ENCODE assay signal across 15 mouse cellular contexts in genomic region chr2:145949475-145950068, GRCm38 (mm10). TPM values are rescaled to one million over a fixed set of nuclear protein-coding genes. Genes with fewer than 3 reads are reported as not detected.
DNase-seq lines count a peak whose midpoint lies in the region; ATAC-seq lines count a peak whose summit lies in the region.
"Had no signal": no experiment of that assay in that cellular context is flagged by ENCODE, and none has a peak within 500 bp of the region (broad histone marks: within the 10 kb centered on the region; RNA-seq: fewer than 3 reads in every experiment).

No protein-coding gene starts in this region.

- no peaks in the 10 kb centered on the region for H3K36me3 ChIP-seq in forebrain, embryonic 12.5 days (replicated peaks)
- H3K36me3 ChIP-seq in hindbrain, embryonic 10.5 days, result no peaks in the 10 kb centered on the region
- H3K36me3 ChIP-seq in midbrain, embryonic 11.5 days (ENCODE audit: control insufficient read depth, insufficient read depth, low read length), result no peaks in the 10 kb centered on the region
- H3K36me3 ChIP-seq in neural tube, embryonic 15.5 days, result no peaks in the 10 kb centered on the region
- no peaks in the 10 kb centered on the region for H3K36me3 ChIP-seq in liver, embryonic 11.5 days (ENCODE audit: control insufficient read depth, insufficient read depth, low read length)
- H3K36me3 ChIP-seq: limb, embryonic 13.5 days had no signal

- DNase-seq in hindbrain, embryonic 10.5 days (ENCODE audit: low spot score), result peak; percentile 26
- DNase-seq in midbrain, embryonic 11.5 days (ENCODE audit: low spot score, missing footprints), result peak; percentile 88
- no peak for DNase-seq in right cerebral cortex, postnatal 14 days
- no peak for DNase-seq in liver, embryonic 11.5 days (ENCODE audit: low spot score)
- DNase-seq: cerebellum, adult 11-12 months; heart, postnatal 14 days; kidney, postnatal 25 days; lung, adult 18-20 months; right cerebral cortex, postnatal 25 days had no signal

- peaks cover 22% of the 10 kb centered on the region for H3K4me1 ChIP-seq in forebrain, embryonic 12.5 days
- H3K4me1 ChIP-seq in hindbrain, embryonic 10.5 days (replicated peaks), result peaks cover 26% of the 10 kb centered on the region
- peaks cover 21% of the 10 kb centered on the region for H3K4me1 ChIP-seq in midbrain, embryonic 11.5 days (ENCODE audit: control insufficient read depth, insufficient read depth, low read length)
- peaks cover 19% of the 10 kb centered on the region; the same call in 1 of the 2 replicates for H3K4me1 ChIP-seq in neural tube, embryonic 15.5 days
- no peaks in the 10 kb centered on the region for H3K4me1 ChIP-seq in liver, embryonic 11.5 days (replicated peaks; ENCODE audit: control insufficient read depth, insufficient read depth, low read length)

- H3K9ac ChIP-seq in forebrain, embryonic 12.5 days, result no peak overlapping the region
- H3K9ac ChIP-seq in midbrain, embryonic 11.5 days (ENCODE audit: low read length), result 0 out of 2 replicates have a peak overlapping the region, but pooled peaks have one; percentile 25
- no peak overlapping the region for H3K9ac ChIP-seq in neural tube, embryonic 15.5 days (replicated peaks)
- no peak overlapping the region for H3K9ac ChIP-seq in liver, embryonic 11.5 days (ENCODE audit: low read depth, low read length)
- H3K9ac ChIP-seq: limb, embryonic 13.5 days had no signal

- no peaks in the 10 kb centered on the region for H3K9me3 ChIP-seq in forebrain, embryonic 12.5 days
- H3K9me3 ChIP-seq in hindbrain, embryonic 10.5 days, result no peaks in the 10 kb centered on the region
- no peaks in the 10 kb centered on the region for H3K9me3 ChIP-seq in midbrain, embryonic 11.5 days (ENCODE audit: control insufficient read depth, low read length)
- no peaks in the 10 kb centered on the region for H3K9me3 ChIP-seq in neural tube, embryonic 15.5 days (replicated peaks)
- H3K9me3 ChIP-seq in liver, embryonic 11.5 days (ENCODE audit: control insufficient read depth, low read length), result no peaks in the 10 kb centered on the region
- H3K9me3 ChIP-seq: limb, embryonic 13.5 days had no signal

- peaks cover 23% of the 10 kb centered on the region for H3K27me3 ChIP-seq in forebrain, embryonic 12.5 days
- no peaks in the 10 kb centered on the region for H3K27me3 ChIP-seq in hindbrain, embryonic 10.5 days (ENCODE audit: insufficient read depth, poor library complexity, severe bottlenecking)
- H3K27me3 ChIP-seq in midbrain, embryonic 11.5 days (ENCODE audit: control insufficient read depth, insufficient read depth, low read length), result no peaks in the 10 kb centered on the region
- H3K27me3 ChIP-seq in neural tube, embryonic 15.5 days (replicated peaks), result no peaks in the 10 kb centered on the region
- H3K27me3 ChIP-seq in liver, embryonic 11.5 days (replicated peaks; ENCODE audit: control insufficient read depth, insufficient read depth, low read length), result no peaks in the 10 kb centered on the region
- H3K27me3 ChIP-seq: CH12.LX had no signal

- no peak overlapping the region for H3K4me3 ChIP-seq in forebrain, embryonic 12.5 days (replicated peaks)
- no peak overlapping the region for H3K4me3 ChIP-seq in hindbrain, embryonic 10.5 days
- no peak overlapping the region for H3K4me3 ChIP-seq in midbrain, embryonic 11.5 days (ENCODE audit: low read depth, low read length)
- H3K4me3 ChIP-seq in neural tube, embryonic 15.5 days (replicated peaks), result no peak overlapping the region
- H3K4me3 ChIP-seq in liver, embryonic 11.5 days (ENCODE audit: low read depth, low read length), result no peak overlapping the region
- H3K4me3 ChIP-seq: limb, embryonic 13.5 days had no signal

- H3K4me2 ChIP-seq in forebrain, embryonic 12.5 days, result no peak overlapping the region; the same call in 1 of the 2 replicates
- no peak overlapping the region for H3K4me2 ChIP-seq in midbrain, embryonic 11.5 days
- H3K4me2 ChIP-seq in neural tube, embryonic 15.5 days, result peak overlapping the region; percentile 17; the same call in 1 of the 2 replicates
- H3K4me2 ChIP-seq in liver, embryonic 11.5 days, result no peak overlapping the region
- H3K4me2 ChIP-seq: limb, embryonic 13.5 days had no signal

- peak overlapping the region; percentile 36; the same call in 1 of the 2 replicates for H3K27ac ChIP-seq in forebrain, embryonic 12.5 days
- H3K27ac ChIP-seq in hindbrain, embryonic 10.5 days, result peak overlapping the region; percentile 78
- no peak overlapping the region for H3K27ac ChIP-seq in midbrain, embryonic 11.5 days (ENCODE audit: low read depth, low read length)
- peak overlapping the region; percentile 48; the same call in 1 of the 2 replicates for H3K27ac ChIP-seq in neural tube, embryonic 15.5 days (replicated peaks)
- no peak overlapping the region for H3K27ac ChIP-seq in liver, embryonic 11.5 days (ENCODE audit: low read depth, low read length)
- H3K27ac ChIP-seq: limb, embryonic 13.5 days had no signal

- ATAC-seq in forebrain, embryonic 12.5 days (ENCODE audit: low FRiP score), result no peak
- ATAC-seq in midbrain, embryonic 11.5 days (ENCODE audit: low FRiP score), result peak; percentile 31; the same call in 1 of the 2 replicates
- ATAC-seq in neural tube, embryonic 15.5 days (ENCODE audit: low FRiP score), result peak; percentile 43; the same call in 1 of the 2 replicates
- no peak for ATAC-seq in cerebellum, adult (ENCODE audit: insufficient number of reproducible peaks, low FRiP score, low TSS enrichment)
- ATAC-seq in liver, embryonic 11.5 days (replicated peaks; ENCODE audit: low FRiP score), result no peak
- ATAC-seq: intestine, postnatal 0 days had no signal

- 24% methylated on average over 11 of the region's 11 CpGs for WGBS in forebrain, embryonic 12.5 days
- 38% methylated on average over 11 of the region's 11 CpGs for WGBS in hindbrain, embryonic 10.5 days
- WGBS in midbrain, embryonic 11.5 days, result 43% methylated on average over 11 of the region's 11 CpGs
- WGBS in neural tube, embryonic 15.5 days, result 11% methylated on average over 11 of the region's 11 CpGs
- 65% methylated on average over 11 of the region's 11 CpGs for WGBS in liver, embryonic 11.5 days

RNA-seq across cellular contexts. Expression of gene Crnkl1, which starts 14.8 kb away (rescaled TPM):
- polyA plus RNA-seq in forebrain, embryonic 12.5 days (2016; fragmentation: Nextera tagmentation; extraction: Ambion mirVana), result 37.9 and 41.7 TPM in 2 replicates
- 26.7 and 33.6 TPM in 2 replicates for polyA plus RNA-seq in hindbrain, embryonic 10.5 days (2016; fragmentation: Nextera tagmentation; extraction: Ambion mirVana)
- 44.2 and 46.6 TPM in 2 replicates for polyA plus RNA-seq in midbrain, embryonic 11.5 days (2014; fragmentation: Nextera tagmentation; extraction: Ambion mirVana)
- 18.8 and 22.7 TPM in 2 replicates for polyA plus RNA-seq in neural tube, embryonic 15.5 days (2015; fragmentation: Nextera tagmentation; extraction: Ambion mirVana)
- polyA plus RNA-seq in liver, embryonic 11.5 days (2014; fragmentation: Nextera tagmentation; extraction: Ambion mirVana), result 36.2 and 36.9 TPM in 2 replicates

RNA-seq across cellular contexts. Expression of gene Cfap61, which starts 15.0 kb away (rescaled TPM):
- 1.1 and 1.2 TPM in 2 replicates for polyA plus RNA-seq in forebrain, embryonic 12.5 days (2016; fragmentation: Nextera tagmentation; extraction: Ambion mirVana)
- 2.2 and 5.0 TPM in 2 replicates for polyA plus RNA-seq in hindbrain, embryonic 10.5 days (2016; fragmentation: Nextera tagmentation; extraction: Ambion mirVana)
- polyA plus RNA-seq in midbrain, embryonic 11.5 days (2014; fragmentation: Nextera tagmentation; extraction: Ambion mirVana), result 0.87 and 1.2 TPM in 2 replicates
- polyA plus RNA-seq in neural tube, embryonic 15.5 days (2015; fragmentation: Nextera tagmentation; extraction: Ambion mirVana), result 2.7 and 3.4 TPM in 2 replicates
- 0.10 TPM in 1 of 2 replicates, not detected in the other for polyA plus RNA-seq in liver, embryonic 11.5 days (2014; fragmentation: Nextera tagmentation; extraction: Ambion mirVana)

RNA-seq across cellular contexts. Expression of gene Naa20, which starts 47.7 kb away (rescaled TPM):
- 124 and 132 TPM in 2 replicates for polyA plus RNA-seq in forebrain, embryonic 12.5 days (2016; fragmentation: Nextera tagmentation; extraction: Ambion mirVana)
- 136 and 149 TPM in 2 replicates for polyA plus RNA-seq in hindbrain, embryonic 10.5 days (2016; fragmentation: Nextera tagmentation; extraction: Ambion mirVana)
- polyA plus RNA-seq in midbrain, embryonic 11.5 days (2014; fragmentation: Nextera tagmentation; extraction: Ambion mirVana), result 147 and 151 TPM in 2 replicates
- polyA plus RNA-seq in neural tube, embryonic 15.5 days (2015; fragmentation: Nextera tagmentation; extraction: Ambion mirVana), result 130 and 140 TPM in 2 replicates
- polyA plus RNA-seq in liver, embryonic 11.5 days (2014; fragmentation: Nextera tagmentation; extraction: Ambion mirVana), result 147 and 156 TPM in 2 replicates

Comparison
In these comparisons a context has a peak if more than half of its experiments do, and no peak if none do; other contexts are left out.
1. ATAC-seq: peak in midbrain, embryonic 11.5 days (single experiment) and neural tube, embryonic 15.5 days (single experiment); none in forebrain, embryonic 12.5 days (single experiment), cerebellum, adult (single experiment) and liver, embryonic 11.5 days (single experiment).
2. H3K27ac ChIP-seq: peak in forebrain, embryonic 12.5 days (single experiment), hindbrain, embryonic 10.5 days (single experiment) and neural tube, embryonic 15.5 days (single experiment); none in midbrain, embryonic 11.5 days (single experiment) and liver, embryonic 11.5 days (single experiment).
3. DNase-seq: peak in hindbrain, embryonic 10.5 days (single experiment) and midbrain, embryonic 11.5 days (single experiment); none in right cerebral cortex, postnatal 14 days (single experiment) and liver, embryonic 11.5 days (single experiment).